Mouse (Mus musculus): ENCODE measurements around the gene Slc6a13.

The Slc6a13 gene

GRCm38 (mm10) chr6:121299954-121300353 lies at the start of gene Slc6a13:
Slc6a13 (plus strand) TSS chr6:121300227.
- no peak for DNase-seq (ENCODE audit: low spot score)

DNA sequence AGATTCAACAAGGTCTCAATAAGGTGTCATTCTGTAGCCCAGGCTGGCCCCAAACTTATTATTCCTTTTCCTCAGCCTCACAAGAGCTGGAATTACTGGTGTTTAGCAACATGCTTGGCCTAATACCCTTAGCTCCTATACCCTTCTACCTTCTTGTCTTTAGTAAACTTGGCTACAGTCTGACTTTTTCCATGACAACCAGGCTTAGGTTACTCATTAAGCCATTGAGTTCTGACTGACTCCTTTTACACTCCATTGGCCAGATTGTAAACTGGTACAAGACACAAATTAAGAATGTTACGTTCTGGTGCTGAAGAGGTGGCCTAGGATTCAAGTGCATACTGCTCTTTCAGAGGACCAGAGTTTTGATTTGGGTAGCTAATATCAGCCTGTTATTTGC lies 49.6 kb upstream of the Slc6a13 start:
- no peak for DNase-seq (ENCODE audit: low spot score)

GRCm38 (mm10) chr6:121251256-121251655 lies 48.8 kb upstream of the Slc6a13 start:
- DNase-seq (ENCODE audit: low spot score): no peak

DNA sequence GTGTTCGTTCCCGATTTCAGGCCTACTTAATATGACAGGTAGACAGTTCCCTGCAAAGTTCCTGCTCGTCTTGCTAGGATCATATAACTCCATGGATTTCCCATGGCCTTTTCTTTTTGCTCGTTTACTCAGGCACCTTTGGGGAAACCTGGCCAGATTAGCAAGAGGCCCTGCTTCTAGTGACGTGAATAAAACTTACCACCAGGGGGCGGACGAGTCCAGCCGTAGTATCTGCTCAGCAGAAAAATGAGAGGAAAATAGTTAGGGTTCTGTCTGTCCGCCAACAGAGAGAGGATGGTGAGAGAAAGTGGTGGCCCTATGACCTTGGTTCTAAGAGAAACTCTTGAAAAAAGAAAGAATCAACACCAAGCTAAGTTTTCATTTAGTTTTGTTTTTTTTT lies 39.5 kb upstream of the Slc6a13 start:
- peak; percentile 14 for DNase-seq (ENCODE audit: low spot score)

- DNase-seq (ENCODE audit: low spot score): no peak
Measured at GRCm38 (mm10) chr6:121261233-121261632, 38.8 kb upstream of the Slc6a13 start.

GRCm38 (mm10) chr6:121262004-121262403 lies 38.0 kb upstream of the Slc6a13 start:
- DNase-seq (ENCODE audit: low spot score): no peak

DNA sequence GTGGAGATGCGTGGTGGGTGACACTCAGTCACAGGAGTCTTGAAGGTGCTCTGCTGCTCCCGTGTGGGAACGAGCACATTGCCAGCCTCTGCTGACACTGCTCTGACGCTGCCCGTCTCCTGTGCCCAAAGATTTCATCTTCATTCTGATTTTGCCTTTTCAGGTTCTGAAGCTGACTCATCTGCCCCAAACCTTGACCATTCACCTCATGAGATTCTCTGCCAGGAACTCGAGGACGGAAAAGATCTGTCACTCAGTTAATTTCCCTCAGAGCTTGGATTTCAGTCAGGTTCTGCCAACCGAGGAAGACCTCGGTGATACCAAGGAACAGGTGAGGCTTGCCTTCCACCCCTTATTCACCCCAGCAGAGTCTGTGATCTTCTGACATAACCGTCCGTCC lies 37.5 kb upstream of the Slc6a13 start:
- no peak for DNase-seq (ENCODE audit: low spot score)

DNA sequence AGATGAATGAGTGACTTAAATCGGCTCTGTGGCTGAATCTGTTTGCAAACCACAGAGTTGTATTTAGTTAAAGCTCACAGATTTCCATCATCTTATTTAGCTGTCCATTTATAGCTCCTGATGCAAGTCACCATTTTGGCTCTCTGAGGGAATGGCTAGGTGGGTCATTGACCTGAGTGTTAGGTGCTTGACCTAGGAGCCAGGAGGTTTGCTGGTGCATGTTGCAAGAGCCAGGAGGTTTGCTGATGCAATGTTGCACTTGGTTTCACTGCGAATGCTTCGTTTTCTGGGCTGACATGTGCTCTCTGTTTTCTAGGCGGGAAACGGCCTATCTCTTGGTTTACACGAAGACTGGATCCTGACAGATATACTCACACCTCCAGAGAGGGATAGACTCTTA lies 29.9 kb upstream of the Slc6a13 start:
- no peak for DNase-seq (ENCODE audit: low spot score)

GRCm38 (mm10) chr6:121271707-121272074 lies 28.3 kb upstream of the Slc6a13 start:
- DNase-seq (ENCODE audit: low spot score): no peak

DNA sequence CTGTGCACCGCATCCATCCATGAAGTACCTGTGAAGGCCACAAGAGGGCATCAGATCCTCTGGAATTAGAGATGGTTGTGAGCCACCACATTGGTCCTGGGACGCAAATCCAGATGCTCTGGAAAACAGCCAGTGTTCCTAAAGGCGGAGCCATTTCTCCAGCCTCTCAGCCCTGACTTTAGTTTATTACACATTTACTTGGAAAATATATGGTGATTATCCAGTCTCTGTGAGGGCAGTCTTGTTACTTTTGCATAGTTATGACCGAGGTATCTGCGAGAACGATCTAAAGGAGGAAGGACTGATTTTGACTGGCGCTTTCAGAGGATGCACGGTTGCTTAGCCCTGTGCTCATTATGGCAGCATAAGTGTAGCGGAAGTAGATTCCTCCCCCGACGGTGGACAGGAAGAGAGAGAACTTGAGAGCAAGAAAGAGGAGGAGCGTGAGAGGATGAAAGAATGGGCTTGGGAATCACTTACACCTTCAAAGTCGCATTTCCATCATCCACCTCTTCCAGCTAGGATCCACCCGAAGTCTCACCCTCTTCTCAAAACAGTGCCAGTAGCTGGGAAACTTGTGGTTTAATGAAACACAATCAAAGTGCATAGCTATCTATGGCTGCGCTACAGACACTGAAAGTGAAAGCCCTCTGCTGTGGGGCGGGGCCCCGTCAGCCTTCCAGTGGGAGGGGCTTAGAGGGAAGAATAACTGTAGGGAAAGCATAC lies 27.8 kb upstream of the Slc6a13 start:
- peak; percentile 45 for DNase-seq (ENCODE audit: low spot score)

GRCm38 (mm10) chr6:121274356-121274755 lies 25.7 kb upstream of the Slc6a13 start:
- no peak for DNase-seq (ENCODE audit: low spot score)

GRCm38 (mm10) chr6:121284132-121284531 lies 15.9 kb upstream of the Slc6a13 start:
- no peak for DNase-seq (ENCODE audit: low spot score)

GRCm38 (mm10) chr6:121299317-121299716 lies 710 bp upstream of the Slc6a13 start:
- DNase-seq (ENCODE audit: low spot score): no peak

GRCm38 (mm10) chr6:121300504-121300903 lies 477 bp downstream of the Slc6a13 start:
- no peak for DNase-seq (ENCODE audit: low spot score)

GRCm38 (mm10) chr6:121303466-121304220 lies 3.6 kb downstream of the Slc6a13 start:
- DNase-seq (ENCODE audit: low spot score): no peak

GRCm38 (mm10) chr6:121304630-121305029 lies 4.6 kb downstream of the Slc6a13 start:
- no peak for DNase-seq (ENCODE audit: low spot score)

DNA sequence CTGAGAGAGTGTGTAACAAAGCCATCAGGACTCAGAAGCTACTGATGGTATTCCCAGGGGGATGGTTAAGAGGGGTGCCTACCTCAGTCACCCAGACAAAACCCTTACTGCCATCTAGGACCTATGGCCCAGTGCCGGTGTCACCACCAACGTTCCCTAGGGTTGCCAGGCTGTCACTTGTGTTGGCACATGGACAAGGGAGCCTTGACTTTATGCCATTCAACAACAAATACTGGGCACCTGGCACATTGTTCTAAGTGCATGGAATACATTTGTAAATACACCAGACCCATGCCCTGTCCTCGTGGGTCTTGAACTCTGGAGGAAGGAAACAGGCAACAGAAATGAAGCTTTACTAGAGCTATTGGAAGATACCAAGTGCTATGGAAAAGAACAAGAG lies 5.5 kb downstream of the Slc6a13 start:
- DNase-seq (ENCODE audit: low spot score): no peak

DNA sequence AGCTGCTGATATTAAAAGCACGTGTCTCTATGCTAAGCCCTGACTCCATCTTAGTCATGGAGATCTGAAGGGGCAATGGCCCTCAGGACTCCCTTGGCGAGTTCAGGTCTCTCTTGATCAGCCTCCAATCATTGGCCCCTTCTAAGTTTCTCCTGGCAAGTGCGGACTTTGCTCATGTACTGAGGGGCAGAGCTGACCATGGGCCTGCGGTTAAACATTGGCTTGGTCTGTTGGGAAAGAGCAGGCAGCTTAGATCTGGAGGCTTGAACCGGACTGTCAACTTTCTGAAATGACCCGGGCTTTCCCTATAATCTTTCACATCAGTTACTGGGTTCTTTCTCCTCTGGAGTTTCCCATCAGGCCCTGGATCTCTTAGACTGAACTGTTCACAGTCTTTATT lies 11.0 kb downstream of the Slc6a13 start:
- DNase-seq (ENCODE audit: low spot score): no peak

GRCm38 (mm10) chr6:121319099-121319498 lies 19.1 kb downstream of the Slc6a13 start:
- DNase-seq (ENCODE audit: low spot score): no peak

DNA sequence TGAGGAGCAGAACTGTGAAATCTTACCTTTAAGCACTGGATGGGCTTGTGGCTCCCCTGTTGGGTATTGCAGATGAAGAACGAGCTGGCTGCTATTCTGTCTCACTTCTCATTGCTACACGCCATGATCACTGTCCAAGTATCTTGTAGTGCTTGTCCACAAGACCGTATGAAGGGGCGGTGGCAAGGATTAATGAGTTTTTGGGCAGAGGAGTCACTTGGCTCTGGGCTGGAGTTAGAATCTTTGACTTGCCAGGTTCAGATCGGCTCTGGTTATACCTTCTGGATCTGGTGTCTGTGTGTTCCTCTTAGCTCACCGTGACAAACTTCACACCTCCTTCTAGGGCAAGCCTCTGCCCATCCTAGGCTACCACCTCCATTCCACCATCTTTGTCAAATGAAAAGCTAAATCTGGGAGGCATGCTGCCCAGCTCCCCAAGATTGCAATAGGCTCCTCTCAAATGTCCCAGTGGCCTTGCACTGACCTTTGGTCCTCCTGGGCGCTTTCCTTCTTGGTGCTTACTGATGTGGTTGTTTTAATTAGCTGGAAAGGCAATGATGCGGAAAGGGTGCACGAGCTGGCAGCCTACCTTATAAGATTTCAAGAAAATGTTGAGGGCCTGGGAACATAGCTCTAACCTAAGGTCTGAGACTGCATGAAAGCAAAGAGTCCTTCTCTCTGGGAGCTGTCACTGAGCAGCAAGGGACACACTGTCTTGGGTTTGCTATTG lies 22.5 kb downstream of the Slc6a13 start:
- DNase-seq (ENCODE audit: low spot score): no peak

- DNase-seq (ENCODE audit: low spot score): no peak
Measured at GRCm38 (mm10) chr6:121325298-121325697, 25.3 kb downstream of the Slc6a13 start.

GRCm38 (mm10) chr6:121325740-121326139 lies 25.7 kb downstream of the Slc6a13 start:
- DNase-seq (ENCODE audit: low spot score): no peak

DNA sequence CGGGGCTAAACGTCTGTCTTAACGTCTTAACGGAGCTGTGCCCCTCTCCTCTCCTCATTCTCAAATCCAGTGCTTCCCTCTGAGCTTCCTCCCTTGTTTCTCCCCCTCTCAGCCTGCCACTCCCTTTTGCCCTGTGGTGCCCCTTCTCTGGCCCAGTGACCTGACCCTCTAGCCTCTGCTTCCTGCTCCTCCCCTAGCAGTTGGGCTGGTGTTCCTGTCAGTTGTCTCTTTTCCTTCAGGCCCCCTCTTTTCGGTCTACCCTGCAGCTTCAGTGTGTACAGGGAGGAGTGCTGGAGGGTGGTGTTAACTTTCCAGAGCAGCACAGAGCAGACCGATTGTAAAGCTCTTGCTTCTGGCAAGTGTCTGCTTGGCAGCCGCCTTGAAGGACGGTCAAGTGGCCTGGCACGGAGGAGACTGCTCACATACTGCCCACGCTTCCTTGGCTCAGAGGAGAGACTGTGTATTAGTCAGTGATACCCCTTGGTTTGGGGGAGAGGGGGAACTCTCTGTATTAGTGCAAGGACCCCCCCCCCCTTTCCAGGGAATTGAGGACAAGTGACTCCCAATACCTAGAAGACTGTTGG lies 26.6 kb downstream of the Slc6a13 start:
- DNase-seq (ENCODE audit: low spot score): no peak

Measured in ovary, adult 18-20 months (tissue).